Mouse (Mus musculus) heart, postnatal 14 days (tissue): Measurements from ENCODE around the gene Slxl1. TPM values are rescaled to one million over a fixed set of nuclear protein-coding genes. Genes with fewer than 3 reads are reported as not detected.
"Not testable (repeated sequence)": the region's sequence is repeated elsewhere in the genome, so short reads cannot be mapped to it uniquely, and the experiment has no call there.

Experiments
- DNase-seq, 2 experiments: peaks; one replicate each; pipeline ENCODE4 v3.0.0; 2021 to 2022
- intact Hi-C: fragments of 180-260 bp; cut with DNase I; formaldehyde crosslinking; loops from one replicate; pipeline ENCODE4 v1.15.1; 2025
- long read RNA-seq, 2 experiments: library from polyadenylated mRNA; stranded (forward); transcript quantifications; one replicate each; pipeline ENCODE4 v2.0.0; 2021
- total RNA-seq, 2 experiments: library from RNA; stranded (reverse); gene quantifications; 2 replicates each; pipeline ENCODE4 v1.2.3; 2021

Gene Slxl1
- not detected for total RNA-seq
- long read RNA-seq, experiment 1 = 0 reads
- long read RNA-seq, experiment 2 = 0 reads

DNA sequence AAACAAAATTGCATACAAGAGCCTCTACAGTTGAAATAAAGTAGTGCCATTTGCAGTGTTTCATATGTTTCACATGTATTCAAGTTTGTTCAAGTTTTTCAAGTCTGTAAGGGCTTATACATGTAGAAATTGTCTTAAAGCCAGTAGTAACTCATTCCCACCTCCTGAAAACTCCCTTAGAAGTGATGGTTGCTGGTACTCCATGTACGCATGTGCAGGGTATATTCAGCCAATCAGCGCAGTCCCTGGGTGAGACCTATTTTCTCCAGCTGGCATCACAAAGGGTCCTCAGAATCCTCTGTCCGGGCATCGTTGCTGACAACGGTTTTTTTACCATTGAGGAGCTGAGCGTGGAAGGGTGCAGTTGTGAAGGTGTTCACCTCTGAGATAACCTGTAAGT, at the start of gene Slxl1:
Gene Slxl1 (plus strand): TSS at position 301 of the 400 bp plus-strand sequence.
- DNase-seq, intact Hi-C loops: not testable (repeated sequence)
